Mouse (Mus musculus): ENCODE results near the gene Tmem190. TPM values are rescaled to one million over a fixed set of nuclear protein-coding genes. Genes with fewer than 3 reads are reported as not detected.
A peak's percentile ranks its signal among the peaks of the same experiment; 100 is the strongest.

The Tmem190 gene
- not detected for total RNA-seq (2021)

GRCm38 (mm10) chr7:4782759-4783158 is at the start of gene Tmem190, which contains the start of gene Il11:
TSS of gene Tmem190 (plus strand) at chr7:4782937.
TSS of gene Il11 (minus strand) at chr7:4782859.
- DNase-seq (ENCODE audit: low spot score in 2 of 2) = no peak
- intact Hi-C loops (cut with DNase I) = no loop called here

DNA sequence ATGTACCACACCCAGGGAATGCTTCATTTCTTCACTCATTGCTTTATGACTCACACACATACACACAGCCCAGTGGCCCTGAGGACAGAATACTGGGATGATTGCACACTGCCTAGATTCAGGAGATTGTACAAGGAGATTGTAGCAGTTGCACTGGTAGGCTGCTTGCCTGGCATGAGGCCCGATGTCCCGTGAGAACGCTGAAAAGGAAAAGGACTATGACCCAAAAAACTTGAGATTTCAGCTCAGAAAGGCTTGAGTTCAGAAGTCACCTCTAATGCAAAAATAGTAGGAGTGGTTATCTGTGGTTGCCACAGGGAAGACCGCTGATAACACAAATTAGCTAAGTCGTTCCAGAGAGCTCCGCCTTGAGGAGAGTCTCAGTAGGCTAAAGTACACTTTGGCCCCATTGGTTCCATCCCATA is 49.8 kb upstream of the Tmem190 start:
- no peak for DNase-seq (ENCODE audit: low spot score in 2 of 2)
- intact Hi-C loops (cut with DNase I) = no loop called here

DNA sequence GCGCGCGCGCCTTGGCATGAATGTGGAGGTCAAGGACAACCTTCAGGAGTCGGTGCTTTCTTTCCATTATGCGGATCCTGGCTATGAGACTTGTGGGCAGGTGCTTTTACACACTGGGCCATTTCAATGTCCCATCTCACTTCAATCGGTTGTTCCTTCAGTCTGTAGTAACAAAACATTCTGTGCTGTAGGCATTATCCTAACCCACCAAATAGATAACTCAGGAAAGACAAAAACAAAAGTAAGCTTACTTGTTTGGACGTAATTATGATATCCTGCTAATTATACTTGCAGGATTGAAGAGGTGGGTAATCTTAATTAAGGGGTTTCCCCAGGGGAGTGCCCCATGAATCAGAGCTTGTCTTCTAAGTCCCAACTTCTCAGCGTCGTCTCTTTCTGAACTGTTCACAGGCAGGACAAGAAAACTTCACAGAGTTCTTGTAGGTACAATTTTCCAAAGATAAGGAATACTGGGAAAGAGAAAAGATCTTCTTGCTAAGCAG is 43.6 kb upstream of the Tmem190 start:
- intact Hi-C loops (cut with DNase I) = loop anchor here (2.0 kb wide), 1 partner anchor 54 kb away; the partner anchor contains the start of gene Rpl28
- DNase-seq (ENCODE audit: low spot score in 2 of 2) = no peak

GRCm38 (mm10) chr7:4739544-4740275 is 43.0 kb upstream of the Tmem190 start, which contains the start of gene Kmt5c:
TSS of gene Kmt5c (plus strand) at chr7:4740115.
- peak; percentile 98 to 100 for DNase-seq (ENCODE audit: low spot score in 2 of 2)
- intact Hi-C loops (cut with DNase I) = loop anchor here (2.0 kb wide), 1 partner anchor 53 kb away; the partner anchor contains the start of gene Rpl28

DNA sequence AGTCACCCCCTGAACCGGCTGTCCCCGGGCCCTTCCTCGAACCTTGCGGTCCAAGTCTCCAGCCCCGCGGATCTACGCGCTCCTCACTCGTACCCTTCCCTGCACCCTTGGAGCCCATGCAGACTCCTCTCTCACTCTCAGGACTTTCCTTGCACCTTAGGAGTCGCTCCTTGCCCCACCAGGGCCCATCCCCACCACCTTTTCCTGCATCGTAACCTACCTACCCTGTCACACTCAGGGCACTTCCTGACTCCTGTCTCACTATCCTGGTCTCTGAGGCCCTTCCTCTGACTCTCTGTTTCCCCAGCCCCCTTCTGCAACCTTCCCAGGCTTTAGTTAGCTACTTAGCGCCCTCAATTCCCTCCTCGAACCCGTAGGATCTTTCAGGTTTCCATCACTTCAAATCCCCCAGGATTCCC is 42.4 kb upstream of the Tmem190 start:
- DNase-seq (ENCODE audit: low spot score in 2 of 2) = no peak
- intact Hi-C loops (cut with DNase I) = no loop called here

GRCm38 (mm10) chr7:4741151-4741550 is 41.6 kb upstream of the Tmem190 start:
- DNase-seq (ENCODE audit: low spot score in 2 of 2) = peak in 1 of 2 experiments; percentile 24
- intact Hi-C loops (cut with DNase I) = no loop called here

- no peak for DNase-seq (ENCODE audit: low spot score in 2 of 2)
- intact Hi-C loops (cut with DNase I) = no loop called here
These were observed 40.9 kb upstream of the Tmem190 start for GRCm38 (mm10) chr7:4741672-4742481.

DNA sequence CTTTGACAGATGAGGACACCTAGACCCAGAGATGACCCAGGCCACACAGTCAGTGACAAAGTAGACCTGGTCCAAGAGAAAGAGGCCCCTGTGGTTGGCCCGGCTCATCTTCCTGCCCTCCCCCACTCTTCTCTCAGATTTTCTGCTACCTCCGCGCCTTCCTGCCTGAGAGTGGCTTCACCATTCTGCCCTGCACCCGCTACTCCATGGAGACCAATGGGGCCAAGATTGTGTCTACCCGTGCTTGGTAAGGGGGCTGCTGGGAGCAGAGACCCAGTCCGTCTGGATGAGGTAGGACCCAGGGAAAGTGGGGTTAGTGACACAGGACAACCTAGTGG is 40.3 kb upstream of the Tmem190 start:
- DNase-seq (ENCODE audit: low spot score in 2 of 2) = no peak
- intact Hi-C loops (cut with DNase I) = no loop called here

DNA sequence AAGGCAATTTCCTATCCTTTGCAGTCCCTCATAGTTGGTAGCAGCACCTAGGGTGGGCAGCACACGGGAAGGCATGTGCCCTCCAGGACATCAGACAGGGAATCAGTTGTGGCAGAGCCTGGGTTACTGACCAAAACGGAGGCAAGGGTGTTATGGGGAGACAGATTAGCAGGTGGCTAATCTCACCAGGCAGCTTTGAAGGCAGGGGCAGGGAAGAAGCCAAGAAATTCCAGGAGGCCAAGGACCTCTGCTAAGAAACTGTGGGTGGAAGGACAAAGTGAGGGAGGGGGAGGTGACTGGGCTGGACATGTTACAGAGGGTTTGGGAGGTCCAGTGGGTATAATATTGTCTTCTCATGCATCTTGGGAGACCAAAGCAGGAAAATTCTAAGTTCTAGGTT is 39.4 kb upstream of the Tmem190 start:
- no peak for DNase-seq (ENCODE audit: low spot score in 2 of 2)
- intact Hi-C loops (cut with DNase I) = no loop called here

DNA sequence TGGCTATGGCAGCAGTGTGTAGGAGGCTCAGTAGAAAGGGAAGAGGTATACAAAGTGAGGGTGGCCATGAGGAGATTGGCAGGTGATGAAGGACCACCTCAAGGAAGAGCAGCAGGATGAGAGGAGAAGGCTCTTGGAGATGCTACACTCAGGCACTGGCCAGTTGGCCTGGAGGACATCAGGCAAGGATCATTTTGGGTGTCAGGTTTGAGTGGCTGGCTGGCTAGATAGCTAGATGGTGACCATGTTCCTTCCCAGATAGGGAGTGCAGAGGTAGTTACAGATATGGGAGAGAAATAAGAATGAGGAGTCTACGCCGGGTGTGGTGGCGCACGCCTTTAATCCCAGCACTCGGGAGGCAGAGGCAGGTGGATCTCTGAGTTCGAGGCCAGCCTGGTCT is 37.9 kb upstream of the Tmem190 start:
- DNase-seq (ENCODE audit: low spot score in 2 of 2) = no peak
- intact Hi-C loops (cut with DNase I) = no loop called here

- intact Hi-C loops (cut with DNase I) = no loop called here
- DNase-seq (ENCODE audit: low spot score in 2 of 2) = no peak
These were observed 36.3 kb upstream of the Tmem190 start for GRCm38 (mm10) chr7:4746326-4746980.

DNA sequence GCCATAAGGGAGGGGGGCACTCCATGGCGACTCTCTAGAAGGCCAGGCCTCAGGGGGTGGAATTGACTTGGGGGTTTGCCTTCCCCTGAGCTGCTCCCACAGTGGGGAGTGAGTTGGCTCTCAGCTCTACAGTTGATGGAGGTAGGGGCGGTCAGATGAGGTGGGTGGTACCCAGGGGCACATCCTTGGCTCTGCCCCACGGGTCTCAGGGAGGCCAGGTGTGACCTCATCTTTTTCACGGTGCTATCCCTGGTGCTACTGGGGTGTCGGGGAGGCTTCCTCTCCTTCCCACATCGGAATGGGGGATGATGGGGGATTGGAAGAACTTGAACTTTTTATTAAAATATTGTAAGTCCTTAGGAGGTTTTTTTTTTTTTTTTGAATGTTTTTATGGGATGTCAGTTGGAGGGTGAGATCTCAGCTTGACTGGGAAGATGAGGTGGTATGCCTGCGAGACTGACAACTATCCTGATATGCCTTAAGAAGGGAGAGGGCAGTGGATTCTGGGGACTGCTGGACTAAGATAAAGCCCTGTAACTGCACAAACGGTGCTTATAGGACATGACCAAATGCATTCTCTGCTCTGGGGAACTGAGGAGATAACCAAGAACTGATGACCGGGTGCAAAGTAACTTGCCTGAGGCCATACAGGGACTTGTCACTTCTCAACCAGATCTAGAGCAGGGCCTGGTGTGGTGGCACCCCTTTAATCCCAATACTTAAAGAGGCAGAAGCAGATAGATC is 35.4 kb upstream of the Tmem190 start:
- no peak for DNase-seq (ENCODE audit: low spot score in 2 of 2)
- intact Hi-C loops (cut with DNase I) = no loop called here

DNA sequence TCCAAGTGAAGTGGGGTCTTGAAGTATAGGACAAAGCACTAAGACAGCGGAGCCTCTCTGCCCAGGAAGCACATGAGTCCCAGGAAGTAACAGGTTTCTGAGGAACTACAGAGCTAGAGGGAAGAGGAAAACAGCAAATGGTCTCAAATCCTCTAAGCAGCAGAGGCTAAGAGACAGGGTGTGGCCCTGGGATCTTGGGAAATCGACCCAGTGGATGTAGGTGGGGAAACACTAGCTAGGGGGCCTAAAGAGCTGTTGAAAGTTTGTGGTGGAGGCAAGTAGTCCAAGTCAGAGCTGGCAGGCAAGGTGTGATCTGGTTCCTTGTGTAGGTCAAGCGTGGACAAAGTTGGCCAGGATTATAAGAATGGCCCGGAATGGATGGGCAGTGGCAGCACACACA is 34.4 kb upstream of the Tmem190 start:
- intact Hi-C loops (cut with DNase I) = no loop called here
- no peak for DNase-seq (ENCODE audit: low spot score in 2 of 2)

GRCm38 (mm10) chr7:4749169-4749568 is 33.6 kb upstream of the Tmem190 start:
- intact Hi-C loops (cut with DNase I) = no loop called here
- no peak for DNase-seq (ENCODE audit: low spot score in 2 of 2)

- intact Hi-C loops (cut with DNase I) = no loop called here
- DNase-seq (ENCODE audit: low spot score in 2 of 2) = no peak
These were observed 30.5 kb upstream of the Tmem190 start for GRCm38 (mm10) chr7:4751971-4752820.

- peak; percentile 45 to 62 for DNase-seq (ENCODE audit: low spot score in 2 of 2)
- intact Hi-C loops (cut with DNase I) = no loop called here
These were observed 29.7 kb upstream of the Tmem190 start, which contains the start of gene Cox6b2 for GRCm38 (mm10) chr7:4752821-4753570. TSS of gene Cox6b2 (minus strand) at chr7:4753094.

DNA sequence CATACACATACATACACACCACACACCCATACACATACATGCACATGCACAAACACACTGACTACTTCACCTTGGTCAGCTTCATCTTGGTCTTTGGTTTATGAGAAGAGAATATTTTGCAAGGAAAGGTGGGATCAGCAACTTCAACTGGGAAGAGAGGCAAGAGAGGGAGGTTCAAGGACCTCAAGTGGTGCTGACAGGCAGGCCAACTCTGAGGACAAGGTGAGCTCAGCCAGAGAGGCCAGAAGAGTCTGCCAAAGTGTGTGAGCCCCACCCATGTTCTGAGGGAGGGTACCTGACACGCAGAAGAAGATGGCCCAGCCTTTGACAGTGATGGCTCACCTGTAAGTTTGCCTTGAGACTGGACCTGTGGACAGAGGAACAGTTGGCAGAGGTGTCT is 23.1 kb upstream of the Tmem190 start:
- no peak for DNase-seq (ENCODE audit: low spot score in 2 of 2)
- intact Hi-C loops (cut with DNase I) = no loop called here

Measured in left cerebral cortex, postnatal 25 days (tissue).